Mouse (Mus musculus) liver, adult 2 months (tissue): ENCODE data around the gene Ndrg3.

Experiments used
- CTCF ChIP-seq: fragments of 200-500 bp; IDR thresholded peaks from 2 replicates; pipeline ENCODE4 v1.5.1; 2011; ENCODE audit warnings: low read depth, low read length, control low read depth
- POLR2A ChIP-seq: fragments of 200-500 bp; IDR thresholded peaks from 2 replicates; pipeline ENCODE4 v1.6.1; 2011; ENCODE audit warnings: low read length, control low read depth; ENCODE audit not compliant: insufficient read depth; ENCODE audit errors: extremely low read depth

DNA sequence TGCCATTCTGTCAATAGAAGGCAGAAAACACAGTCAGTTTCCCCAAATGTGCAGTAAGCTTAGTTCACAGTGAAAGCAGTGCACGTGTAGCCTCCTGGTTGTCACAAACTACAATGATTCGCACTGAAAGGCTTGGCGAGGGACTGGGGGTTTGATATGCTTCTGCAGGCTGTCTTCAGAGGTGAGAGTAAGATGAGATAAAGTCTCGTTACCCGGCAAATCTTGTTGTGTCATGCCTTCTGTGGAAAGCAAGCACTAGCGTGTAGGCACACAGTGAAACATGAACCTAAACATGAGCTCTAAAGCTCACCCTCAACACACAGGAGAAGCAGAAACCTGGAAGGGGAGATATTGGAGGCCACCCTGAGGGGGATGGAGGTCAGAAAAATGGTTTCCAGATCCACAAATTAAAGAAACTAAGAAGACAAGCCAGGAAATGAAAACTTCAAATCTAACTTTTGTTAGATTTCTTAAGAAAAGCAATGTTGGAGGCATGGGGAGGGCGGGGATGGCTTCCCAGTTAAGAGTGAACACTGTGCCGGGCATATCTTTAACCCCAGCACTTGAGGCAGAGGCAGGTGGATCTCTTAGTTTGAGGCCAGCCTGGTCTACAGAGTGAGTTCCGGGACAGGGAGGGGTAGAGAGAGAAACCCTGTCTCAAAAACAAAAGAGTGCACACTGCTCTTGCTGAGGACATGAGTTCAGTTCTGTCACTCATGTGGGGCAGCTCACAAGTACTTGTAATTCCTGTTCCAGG lies 33.2 kb downstream of the Ndrg3 start:
- TF ChIP-seq CTCF = no peak
- no peak for TF ChIP-seq POLR2A
